Mouse (Mus musculus) bone marrow, adult 2 months (tissue): Measurements from ENCODE around the gene Coa4.

ENCODE experiments used
- CTCF ChIP-seq: fragments of 200-500 bp; IDR thresholded peaks from 2 replicates; pipeline ENCODE4 v1.5.1; 2011; ENCODE audit warnings: low read length, control low read depth; ENCODE audit not compliant: control insufficient read depth, insufficient read depth
- POLR2A ChIP-seq: fragments of 200-500 bp; IDR thresholded peaks from 2 replicates; pipeline ENCODE4 v1.6.1; 2011; ENCODE audit warnings: low read depth, mild to moderate bottlenecking, control low read depth, low read length, borderline replicate concordance; ENCODE audit not compliant: control insufficient read depth

DNA sequence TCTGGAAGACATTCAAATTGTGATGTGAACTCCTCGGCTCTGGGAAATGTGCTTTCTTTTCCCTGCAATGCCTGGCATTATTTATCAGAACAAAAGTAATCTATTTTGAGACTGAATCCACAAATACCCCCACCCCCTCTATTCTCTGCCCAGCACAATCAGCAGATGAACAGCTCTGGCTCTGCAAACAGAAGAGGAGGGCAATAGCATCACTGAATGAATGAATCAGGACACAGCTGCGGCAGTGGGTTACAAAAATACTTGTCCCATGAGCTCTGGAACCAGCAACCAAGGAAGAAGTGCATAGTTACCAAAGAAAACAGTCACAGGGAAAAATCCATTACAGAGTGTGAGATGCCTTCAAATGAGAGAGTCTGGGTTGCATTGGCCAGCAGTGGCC lies 41.9 kb downstream of the Coa4 start:
- TF ChIP-seq CTCF: no peak
- no peak for TF ChIP-seq POLR2A
